Mouse (Mus musculus): ENCODE results near the gene R3hdml. TPM values are rescaled to one million over a fixed set of nuclear protein-coding genes. Genes with fewer than 3 reads are reported as not detected.

Gene R3hdml
- polyA plus RNA-seq, 1 experiment from 2014 or later: not detected

- DNase-seq (ENCODE audit: low spot score): peak; percentile 77
- peaks cover 17% of the 10 kb centered on the region for H3K27me3 ChIP-seq (ENCODE audit: insufficient read depth, poor library complexity, severe bottlenecking)
- H3K4me1 ChIP-seq (replicated peaks): peaks cover 11% of the 10 kb centered on the region
- no peak overlapping the region for H3K4me3 ChIP-seq
- H3K36me3 ChIP-seq: no peaks in the 10 kb centered on the region
- no peak overlapping the region for H3K27ac ChIP-seq
- no peaks in the 10 kb centered on the region for H3K9me3 ChIP-seq
- WGBS: 19% methylated on average over 9 of the region's 9 CpGs
These were observed 39.8 kb downstream of the R3hdml start for GRCm38 (mm10) chr2:163531917-163532316.

- H3K4me1 ChIP-seq (replicated peaks): peaks cover 11% of the 10 kb centered on the region
- H3K27me3 ChIP-seq (ENCODE audit: insufficient read depth, poor library complexity, severe bottlenecking): peaks cover 17% of the 10 kb centered on the region
- no peaks in the 10 kb centered on the region for H3K36me3 ChIP-seq
- WGBS: 86% methylated on average over 9 of the region's 9 CpGs
- no peak overlapping the region for H3K4me3 ChIP-seq
- DNase-seq (ENCODE audit: low spot score): no peak
- H3K27ac ChIP-seq: no peak overlapping the region
- H3K9me3 ChIP-seq: no peaks in the 10 kb centered on the region
These were observed 41.1 kb downstream of the R3hdml start for GRCm38 (mm10) chr2:163533226-163533625.

GRCm38 (mm10) chr2:163534958-163535524 lies 42.9 kb downstream of the R3hdml start:
- Histone ChIP-seq H3K27me3 (ENCODE audit: insufficient read depth, poor library complexity, severe bottlenecking) (peaks cover 17% of the 10 kb centered on the region), H3K4me1 (replicated peaks) (peaks cover 11% of the 10 kb centered on the region), H3K4me3 (peak overlapping the region; percentile 40), H3K27ac (peak overlapping the region; percentile 35; the same call in 1 of the 2 replicates), H3K36me3 (no peaks in the 10 kb centered on the region), H3K9me3 (no peaks in the 10 kb centered on the region)
- 16% methylated on average over 22 of the region's 22 CpGs for WGBS
- DNase-seq (ENCODE audit: low spot score): peak; percentile 88

- no peak for DNase-seq (ENCODE audit: low spot score)
- Histone ChIP-seq H3K4me3 (no peak overlapping the region), H3K4me1 (replicated peaks) (peaks cover 11% of the 10 kb centered on the region), H3K27ac (no peak overlapping the region), H3K36me3 (no peaks in the 10 kb centered on the region), H3K9me3 (no peaks in the 10 kb centered on the region), H3K27me3 (ENCODE audit: insufficient read depth, poor library complexity, severe bottlenecking) (peaks cover 14% of the 10 kb centered on the region)
- WGBS: 80% methylated on average over 5 of the region's 5 CpGs
These were observed 45.3 kb downstream of the R3hdml start for GRCm38 (mm10) chr2:163537443-163537842.

- Histone ChIP-seq H3K9me3 (no peaks in the 10 kb centered on the region), H3K4me3 (no peak overlapping the region), H3K4me1 (replicated peaks) (peaks cover 11% of the 10 kb centered on the region), H3K36me3 (no peaks in the 10 kb centered on the region), H3K27ac (no peak overlapping the region), H3K27me3 (ENCODE audit: insufficient read depth, poor library complexity, severe bottlenecking) (peaks cover 14% of the 10 kb centered on the region)
- WGBS: 86% methylated on average over 2 of the region's 2 CpGs
- DNase-seq (ENCODE audit: low spot score): no peak
These were observed 46.3 kb downstream of the R3hdml start for GRCm38 (mm10) chr2:163538410-163538809.

- no peaks in the 10 kb centered on the region for H3K9me3 ChIP-seq
- DNase-seq (ENCODE audit: low spot score): no peak
- H3K36me3 ChIP-seq: no peaks in the 10 kb centered on the region
- peaks cover 11% of the 10 kb centered on the region for H3K4me1 ChIP-seq (replicated peaks)
- no peak overlapping the region for H3K27ac ChIP-seq
- H3K4me3 ChIP-seq: no peak overlapping the region
- peaks cover 14% of the 10 kb centered on the region for H3K27me3 ChIP-seq (ENCODE audit: insufficient read depth, poor library complexity, severe bottlenecking)
- 82% methylated on average over 13 of the region's 13 CpGs for WGBS
These were observed 47.4 kb downstream of the R3hdml start for GRCm38 (mm10) chr2:163539321-163540040.

- H3K27me3 ChIP-seq (ENCODE audit: insufficient read depth, poor library complexity, severe bottlenecking): peaks cover 11% of the 10 kb centered on the region
- H3K4me1 ChIP-seq (replicated peaks): 0 out of 2 replicates have a peak, but pooled peaks cover 6% of the 10 kb centered on the region
- 81% methylated on average over 9 of the region's 9 CpGs for WGBS
- no peak overlapping the region for H3K4me3 ChIP-seq
- H3K36me3 ChIP-seq: no peaks in the 10 kb centered on the region
- no peaks in the 10 kb centered on the region for H3K9me3 ChIP-seq
- no peak for DNase-seq (ENCODE audit: low spot score)
- H3K27ac ChIP-seq: no peak overlapping the region
These were observed 48.4 kb downstream of the R3hdml start for GRCm38 (mm10) chr2:163540231-163541117.

GRCm38 (mm10) chr2:163541568-163542182 lies 49.6 kb downstream of the R3hdml start:
- no peak for DNase-seq (ENCODE audit: low spot score)
- WGBS: 84% methylated on average over 10 of the region's 10 CpGs

GRCm38 (mm10) chr2:163542674-163543073 lies 50.6 kb downstream of the R3hdml start:
- H3K27me3 ChIP-seq (ENCODE audit: insufficient read depth, poor library complexity, severe bottlenecking): no peaks in the 10 kb centered on the region
- H3K4me3 ChIP-seq: no peak overlapping the region
- H3K4me1 ChIP-seq (replicated peaks): no peaks in the 10 kb centered on the region
- H3K36me3 ChIP-seq: no peaks in the 10 kb centered on the region
- 89% methylated on average over 10 of the region's 10 CpGs for WGBS
- H3K27ac ChIP-seq: no peak overlapping the region
- H3K9me3 ChIP-seq: no peaks in the 10 kb centered on the region
- no peak for DNase-seq (ENCODE audit: low spot score)

More at GRCm38 (mm10) chr2:163541568-163542182, 49.6 kb downstream of the R3hdml start:
- Histone ChIP-seq H3K27ac (no peak overlapping the region), H3K27me3 (ENCODE audit: insufficient read depth, poor library complexity, severe bottlenecking) (0 out of 2 replicates have a peak, but pooled peaks cover under 1% of the 10 kb centered on the region), H3K4me3 (no peak overlapping the region), H3K36me3 (no peaks in the 10 kb centered on the region), H3K4me1 (replicated peaks) (0 out of 2 replicates have a peak, but pooled peaks cover 1% of the 10 kb centered on the region), H3K9me3 (no peaks in the 10 kb centered on the region)

- Histone ChIP-seq H3K27me3 (ENCODE audit: insufficient read depth, poor library complexity, severe bottlenecking) (no peaks in the 10 kb centered on the region), H3K9me3 (no peaks in the 10 kb centered on the region), H3K4me1 (replicated peaks) (peaks cover 7% of the 10 kb centered on the region; the same call in 1 of the 2 replicates), H3K4me3 (no peak overlapping the region), H3K27ac (no peak overlapping the region), H3K36me3 (no peaks in the 10 kb centered on the region)
- DNase-seq (ENCODE audit: low spot score): no peak
- WGBS: 78% methylated on average over 14 of the region's 14 CpGs
These were observed 54.7 kb downstream of the R3hdml start for GRCm38 (mm10) chr2:163546623-163547318.

- Histone ChIP-seq H3K4me1 (replicated peaks) (peaks cover 7% of the 10 kb centered on the region; the same call in 1 of the 2 replicates), H3K4me3 (no peak overlapping the region), H3K9me3 (no peaks in the 10 kb centered on the region), H3K27me3 (ENCODE audit: insufficient read depth, poor library complexity, severe bottlenecking) (no peaks in the 10 kb centered on the region), H3K27ac (no peak overlapping the region), H3K36me3 (no peaks in the 10 kb centered on the region)
- WGBS: 71% methylated on average over 6 of the region's 6 CpGs
- DNase-seq (ENCODE audit: low spot score): no peak
These were observed 56.7 kb downstream of the R3hdml start for GRCm38 (mm10) chr2:163548822-163549221.

- Histone ChIP-seq H3K4me1 (replicated peaks) (peaks cover 10% of the 10 kb centered on the region; the same call in 1 of the 2 replicates), H3K36me3 (no peaks in the 10 kb centered on the region), H3K27me3 (ENCODE audit: insufficient read depth, poor library complexity, severe bottlenecking) (no peaks in the 10 kb centered on the region), H3K27ac (no peak overlapping the region), H3K4me3 (no peak overlapping the region), H3K9me3 (no peaks in the 10 kb centered on the region)
- 53% methylated on average over 6 of the region's 6 CpGs for WGBS
- no peak for DNase-seq (ENCODE audit: low spot score)
These were observed 57.7 kb downstream of the R3hdml start for GRCm38 (mm10) chr2:163549786-163550185.

All from hindbrain, embryonic 10.5 days (tissue).